Mouse (Mus musculus): ENCODE data around the gene Epn1.
A peak's percentile ranks its signal among the peaks of the same experiment; 100 is the strongest.
"Not testable (repeated sequence)": the region's sequence is repeated elsewhere in the genome, so short reads cannot be mapped to it uniquely, and the experiment has no call there.

The Epn1 gene

DNA sequence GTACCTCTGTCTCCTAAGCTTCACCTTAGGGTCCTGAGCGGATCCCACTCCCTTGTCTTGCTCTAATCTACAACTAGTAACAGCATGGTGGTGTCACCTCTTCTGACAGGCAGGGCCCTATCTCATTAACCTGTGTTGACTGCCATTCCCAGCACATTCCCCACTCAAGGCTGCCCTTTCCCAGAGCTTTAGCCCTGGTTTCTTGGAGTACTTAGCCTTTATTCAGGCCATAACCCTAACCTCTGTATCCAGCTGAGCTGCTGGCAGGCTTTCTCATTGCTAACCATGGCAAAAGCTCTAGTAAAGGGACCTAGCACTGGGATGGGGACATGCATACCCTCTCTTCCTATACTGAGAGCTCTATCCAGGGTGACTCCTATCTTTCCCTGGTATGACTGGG lies 21.4 kb upstream of the Epn1 start:
- DNase-seq (ENCODE audit: low read depth, low spot score), result no peak

DNA sequence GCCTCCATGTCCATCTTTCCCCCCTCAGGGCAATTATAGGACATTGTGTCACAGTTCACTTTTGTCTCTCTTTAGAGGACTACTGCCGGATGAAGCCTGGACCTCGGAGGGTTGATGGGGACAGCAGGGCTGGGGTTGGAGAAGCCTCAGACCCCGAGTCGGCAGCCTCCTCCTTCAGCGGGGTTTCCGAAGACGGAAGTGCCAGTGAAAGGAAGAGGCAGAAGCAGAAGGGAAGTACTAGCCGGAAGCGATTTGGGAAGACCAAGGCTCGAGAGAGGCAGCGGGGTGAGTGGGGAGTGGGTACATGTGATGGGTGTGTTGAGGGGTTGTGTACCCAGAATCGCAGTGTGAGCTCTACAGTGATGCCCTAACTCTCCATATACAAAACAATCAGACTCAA lies 20.6 kb upstream of the Epn1 start:
- DNase-seq (ENCODE audit: low read depth, low spot score), result no peak

DNA sequence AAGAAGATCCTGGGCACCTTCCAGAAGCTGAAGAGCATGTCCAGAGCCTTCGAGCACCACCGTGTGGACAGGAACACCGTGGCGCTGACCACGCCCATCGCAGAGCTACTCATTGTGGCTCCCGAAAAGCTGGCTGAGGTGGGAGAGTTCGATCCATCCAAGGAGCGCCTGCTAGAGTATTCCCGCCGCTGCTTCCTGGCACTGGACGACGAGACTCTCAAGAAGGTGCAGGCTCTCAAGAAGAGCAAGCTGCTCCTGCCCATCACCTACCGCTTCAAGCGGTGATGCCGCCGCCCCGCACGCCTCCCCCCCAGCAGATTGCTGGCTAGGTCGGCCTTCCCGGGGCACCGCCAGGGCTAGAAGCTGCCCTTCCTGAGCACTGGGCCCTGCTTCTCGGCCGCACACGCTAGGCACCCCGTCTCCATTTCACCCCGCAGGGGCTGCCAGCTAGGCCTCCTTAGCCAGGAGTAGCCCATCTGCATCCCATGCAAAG lies 19.8 kb upstream of the Epn1 start:
- peak; percentile 94 for DNase-seq (ENCODE audit: low read depth, low spot score)

DNA sequence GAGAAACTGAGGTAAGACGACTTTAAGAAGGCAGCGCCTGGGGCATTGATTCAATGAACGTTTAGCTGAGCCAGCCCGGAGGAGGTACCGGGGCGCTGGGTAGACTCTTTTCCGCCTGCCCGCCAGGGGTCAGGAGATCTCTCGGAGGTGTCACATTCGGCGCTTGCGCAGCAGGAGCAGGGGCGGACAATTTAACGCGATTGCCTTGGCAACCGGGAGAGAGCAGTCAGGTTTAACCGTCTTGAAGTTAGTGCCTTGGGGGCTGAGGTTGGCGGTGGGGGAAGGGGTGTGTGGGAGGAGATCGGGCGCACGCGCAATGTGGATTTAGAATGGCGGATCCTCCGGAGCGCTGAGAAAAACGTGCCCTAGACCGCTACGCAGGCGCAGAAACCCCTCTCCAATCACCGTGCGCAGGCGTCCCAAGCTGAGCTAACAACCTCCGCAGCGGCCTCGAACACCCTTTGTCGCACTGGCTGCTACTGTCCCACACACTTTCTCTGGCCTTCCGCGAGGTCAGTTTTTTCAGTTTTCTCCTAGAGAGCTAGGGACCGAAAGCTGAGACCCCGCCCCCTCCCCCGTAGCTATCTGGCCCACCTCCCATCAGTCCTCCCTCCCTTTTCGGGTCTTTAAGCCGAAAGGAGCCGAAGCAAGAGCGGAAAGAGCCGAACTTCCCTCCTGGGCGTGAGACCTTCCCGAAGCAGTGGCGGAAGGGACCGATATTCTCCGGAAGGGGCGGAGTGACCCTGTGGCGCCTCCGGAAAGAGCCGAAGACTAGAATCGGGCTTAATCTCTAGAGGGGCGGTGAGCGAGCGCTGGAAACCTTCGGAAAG lies 18.9 kb upstream of the Epn1 start:
- DNase-seq (ENCODE audit: low read depth, low spot score), result peak; percentile 98

DNA sequence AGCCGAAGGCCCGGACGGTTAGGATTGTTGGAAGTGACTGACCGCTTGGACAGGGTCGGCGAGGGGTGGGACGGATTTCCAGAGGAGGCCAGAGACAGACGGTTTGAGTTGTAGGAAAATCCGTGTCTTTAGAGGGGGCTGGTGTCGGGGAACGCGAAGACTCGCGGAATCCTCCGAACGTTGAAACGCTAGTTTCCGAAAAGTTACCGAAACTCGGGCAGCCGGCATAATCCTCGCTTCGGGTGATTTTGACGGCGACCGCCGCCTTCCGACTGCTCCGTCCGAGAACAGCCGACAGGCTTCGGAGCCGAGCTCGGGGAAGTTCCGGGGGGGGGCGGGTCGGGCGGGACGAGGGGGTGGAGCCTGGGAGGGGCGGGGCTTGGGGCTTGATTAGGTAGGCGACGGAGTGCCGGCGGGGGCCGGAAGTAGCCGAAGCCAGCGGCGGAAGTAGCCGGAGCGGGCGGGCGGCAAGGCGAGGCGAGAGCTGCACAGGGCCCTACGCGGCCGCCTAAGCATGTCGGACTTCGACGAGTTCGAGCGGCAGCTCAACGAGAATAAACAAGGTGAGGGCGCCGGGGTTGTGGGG lies 18.2 kb upstream of the Epn1 start, which contains the start of gene U2af2:
Gene U2af2 (plus strand): TSS at position 370 of the 586 bp plus-strand sequence.
- peak; percentile 80 for DNase-seq (ENCODE audit: low read depth, low spot score)

DNA sequence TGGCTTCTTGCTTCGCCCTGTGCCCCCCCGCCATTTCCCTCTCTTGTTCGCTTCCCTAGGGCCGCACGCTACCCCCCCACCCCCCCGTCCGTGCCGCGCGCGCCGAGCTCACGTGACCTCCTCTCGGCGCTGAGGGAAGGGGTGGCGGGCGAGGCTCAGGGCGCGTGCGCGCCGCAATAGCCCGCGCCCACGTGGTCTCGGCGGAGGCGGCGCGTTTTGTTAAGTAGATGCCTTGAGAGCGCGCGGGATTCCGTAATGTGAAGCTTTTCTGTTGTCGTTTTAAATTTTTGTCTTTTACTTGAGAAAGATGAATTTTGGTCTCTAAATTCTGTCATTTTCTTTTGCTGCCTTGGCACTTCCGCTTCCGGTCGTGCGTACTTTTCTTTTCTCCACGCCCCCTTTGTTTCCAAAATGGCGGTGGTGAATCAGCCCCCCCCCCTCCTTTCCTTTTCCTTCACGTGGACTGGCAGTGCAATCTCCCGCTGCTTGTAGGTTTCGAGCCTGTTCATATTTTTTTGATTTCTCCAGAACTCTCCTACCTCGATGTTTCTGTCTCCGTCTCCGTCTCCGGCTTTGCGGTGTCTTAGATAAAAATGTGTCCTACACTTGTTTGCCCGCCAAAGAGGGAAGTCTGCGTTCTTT lies 17.6 kb upstream of the Epn1 start:
- peak; percentile 86 for DNase-seq (ENCODE audit: low read depth, low spot score)

DNA sequence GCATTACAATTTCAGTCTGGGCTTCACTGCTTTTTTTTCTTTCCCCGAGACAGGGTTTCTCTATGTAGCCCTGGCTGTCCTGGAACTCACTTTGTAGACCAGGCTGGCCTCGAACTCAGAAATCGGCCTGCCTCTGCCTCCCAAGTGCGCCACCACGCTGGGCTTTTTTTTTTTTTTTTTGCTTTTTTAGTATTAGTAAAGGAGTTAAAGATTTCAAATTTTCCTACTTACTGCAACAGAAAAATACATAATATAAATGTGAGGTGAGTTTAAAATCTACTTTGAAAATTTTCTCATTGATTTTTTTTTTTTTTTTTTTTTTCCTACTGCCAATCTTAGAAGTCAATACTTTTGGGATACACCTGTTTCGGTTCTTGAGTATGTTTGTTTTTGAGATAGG lies 15.1 kb upstream of the Epn1 start:
- DNase-seq (ENCODE audit: low read depth, low spot score), result no peak

DNA sequence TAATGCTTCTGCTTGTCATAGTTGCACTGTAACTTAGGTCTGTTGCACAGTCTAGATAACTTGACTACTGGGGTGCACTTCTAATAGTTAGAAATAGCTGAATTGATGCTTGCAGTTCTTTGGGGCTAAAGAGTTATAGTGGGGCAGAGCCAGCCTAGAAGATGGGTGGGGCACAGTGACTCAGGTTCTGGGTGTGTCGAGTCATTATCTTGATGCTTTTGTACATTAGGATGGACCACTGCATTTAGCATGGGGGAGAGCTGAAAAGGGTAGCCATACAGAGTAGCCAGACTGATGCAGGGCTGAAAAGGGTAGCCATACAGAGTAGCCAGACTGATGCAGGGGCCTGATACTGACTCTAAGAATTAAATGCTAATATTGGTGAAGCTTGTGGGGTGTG lies 6.4 kb upstream of the Epn1 start:
- no peak for DNase-seq (ENCODE audit: low read depth, low spot score)

DNA sequence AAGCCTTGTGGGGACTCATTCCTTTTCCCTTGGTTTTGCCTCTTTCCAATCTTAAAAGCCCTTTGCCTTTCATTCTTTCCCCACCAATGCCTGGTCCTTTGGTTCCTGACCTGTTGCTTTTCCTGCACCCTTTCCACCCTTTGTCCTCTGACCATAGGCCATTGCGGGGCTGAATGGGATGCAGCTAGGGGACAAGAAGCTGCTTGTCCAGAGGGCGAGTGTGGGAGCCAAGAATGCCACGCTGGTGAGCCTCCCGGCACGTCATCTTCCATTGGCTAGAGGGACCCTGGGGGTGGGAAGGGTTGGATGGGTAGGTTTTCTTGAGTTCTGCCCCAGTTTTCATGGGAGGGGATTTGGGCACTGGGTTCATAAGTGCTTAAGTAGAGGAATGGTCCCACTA lies 5.1 kb upstream of the Epn1 start:
- no peak for DNase-seq (ENCODE audit: low read depth, low spot score)

DNA sequence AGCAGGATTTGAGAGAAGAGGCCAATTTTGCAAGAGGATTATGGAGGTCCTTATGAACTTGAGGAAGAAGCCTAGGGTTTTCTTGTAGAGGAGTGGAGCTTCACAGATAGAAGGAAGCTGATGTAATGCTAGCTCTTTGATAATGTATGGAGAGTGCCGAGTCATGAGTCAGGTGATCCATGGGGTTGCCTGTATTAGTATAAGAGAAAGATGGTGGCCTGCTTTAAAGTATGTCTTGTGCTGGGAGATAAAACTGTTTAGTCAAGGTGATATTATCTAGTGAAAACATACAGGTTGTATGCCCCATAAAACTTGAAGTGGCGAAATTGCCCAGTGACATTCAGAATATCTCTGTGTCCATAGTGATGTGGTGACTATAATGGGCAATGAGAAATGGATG lies 3.1 kb upstream of the Epn1 start:
- no peak for DNase-seq (ENCODE audit: low read depth, low spot score)

DNA sequence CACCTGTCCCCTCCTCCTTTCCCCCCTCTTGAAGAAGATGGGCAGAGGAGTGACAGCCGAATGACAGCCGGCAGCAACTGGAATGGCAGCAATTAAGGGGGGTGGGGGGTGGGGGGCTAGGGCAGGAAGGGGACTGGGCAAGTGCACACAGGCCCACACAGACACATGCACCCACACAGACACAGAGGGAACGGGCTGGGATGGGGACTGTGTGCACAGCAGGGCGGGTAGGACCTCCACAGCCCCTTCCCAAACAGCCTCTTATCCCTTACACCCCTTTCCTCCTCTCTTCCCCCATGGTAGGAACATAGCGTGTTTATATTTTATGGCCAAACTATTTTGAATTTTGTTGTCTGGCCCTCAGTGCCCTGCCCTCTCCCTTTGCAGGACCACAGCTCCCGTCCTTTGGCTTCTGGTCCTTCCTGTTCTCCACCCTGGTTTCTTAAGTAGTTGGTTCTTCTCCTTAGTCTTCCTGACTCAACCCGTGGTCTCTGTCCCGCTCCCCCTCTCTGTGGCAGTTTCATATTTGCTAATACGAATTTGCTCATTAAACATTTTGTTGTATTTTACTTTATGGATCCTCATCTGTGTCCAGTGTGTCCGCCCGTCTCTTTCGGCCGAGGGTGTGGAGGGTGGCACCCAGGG lies 548 bp upstream of the Epn1 start:
- DNase-seq (ENCODE audit: low read depth, low spot score), result not testable (repeated sequence)

DNA sequence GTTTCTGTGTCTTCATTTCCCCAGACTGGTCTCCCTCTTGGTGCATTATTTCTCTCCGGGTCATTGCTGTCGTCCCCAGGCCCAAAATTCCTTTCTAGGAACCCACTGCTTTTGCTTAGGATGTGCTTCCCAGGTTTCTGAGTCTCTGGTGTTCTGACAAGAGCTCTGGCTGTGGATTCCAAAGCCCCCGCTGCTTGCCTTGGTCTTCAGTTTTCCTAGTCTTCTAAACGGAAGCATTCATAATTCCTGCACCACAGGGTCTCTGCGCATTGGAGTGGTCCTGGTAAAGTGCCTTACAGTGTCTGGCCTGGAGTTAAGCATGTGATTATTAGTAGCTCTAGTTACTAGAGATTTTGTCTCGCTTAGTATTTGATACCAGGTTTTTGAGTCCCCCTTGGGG lies 780 bp downstream of the Epn1 start:
- peak; percentile 28 for DNase-seq (ENCODE audit: low read depth, low spot score)

DNA sequence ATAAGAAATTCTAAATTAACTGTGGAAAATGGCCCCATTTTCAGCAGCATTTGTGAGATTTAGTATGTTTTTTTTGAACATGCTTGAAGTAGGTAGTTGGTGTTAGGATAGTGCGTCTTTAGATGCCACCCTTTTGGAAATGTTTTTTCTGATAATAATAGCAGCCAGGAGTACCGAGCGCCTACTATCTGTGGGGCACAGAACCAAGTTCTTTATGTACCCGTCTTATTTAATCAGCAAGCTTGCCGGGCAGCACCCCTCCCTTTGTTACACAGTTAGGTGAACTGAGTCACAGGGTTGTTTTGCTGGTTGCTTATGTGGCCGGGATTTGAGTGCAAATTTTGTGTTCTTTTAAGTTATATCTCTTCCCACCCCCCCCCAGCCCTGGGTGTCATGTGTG lies 1.2 kb downstream of the Epn1 start:
- DNase-seq (ENCODE audit: low read depth, low spot score), result peak; percentile 44

DNA sequence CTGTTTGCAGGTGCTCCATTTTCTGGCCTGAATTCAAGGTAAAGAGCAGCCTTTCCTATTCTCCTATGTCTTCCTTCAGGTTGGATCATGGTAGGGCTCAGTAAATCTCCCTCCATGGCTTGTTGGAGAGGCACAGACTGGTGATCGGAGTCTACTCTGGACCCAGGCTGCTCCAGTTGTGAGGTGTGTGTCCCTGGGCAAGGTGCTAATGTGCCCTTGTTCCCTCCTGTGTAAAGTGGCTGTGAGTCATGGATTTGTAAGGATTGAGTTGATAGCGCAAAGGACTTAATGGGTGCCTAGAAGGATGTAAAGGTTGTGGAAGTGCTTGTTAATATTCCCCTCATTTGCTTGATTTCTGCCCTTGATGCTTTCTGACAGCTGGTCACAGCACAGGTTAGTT lies 1.9 kb downstream of the Epn1 start:
- no peak for DNase-seq (ENCODE audit: low read depth, low spot score)

DNA sequence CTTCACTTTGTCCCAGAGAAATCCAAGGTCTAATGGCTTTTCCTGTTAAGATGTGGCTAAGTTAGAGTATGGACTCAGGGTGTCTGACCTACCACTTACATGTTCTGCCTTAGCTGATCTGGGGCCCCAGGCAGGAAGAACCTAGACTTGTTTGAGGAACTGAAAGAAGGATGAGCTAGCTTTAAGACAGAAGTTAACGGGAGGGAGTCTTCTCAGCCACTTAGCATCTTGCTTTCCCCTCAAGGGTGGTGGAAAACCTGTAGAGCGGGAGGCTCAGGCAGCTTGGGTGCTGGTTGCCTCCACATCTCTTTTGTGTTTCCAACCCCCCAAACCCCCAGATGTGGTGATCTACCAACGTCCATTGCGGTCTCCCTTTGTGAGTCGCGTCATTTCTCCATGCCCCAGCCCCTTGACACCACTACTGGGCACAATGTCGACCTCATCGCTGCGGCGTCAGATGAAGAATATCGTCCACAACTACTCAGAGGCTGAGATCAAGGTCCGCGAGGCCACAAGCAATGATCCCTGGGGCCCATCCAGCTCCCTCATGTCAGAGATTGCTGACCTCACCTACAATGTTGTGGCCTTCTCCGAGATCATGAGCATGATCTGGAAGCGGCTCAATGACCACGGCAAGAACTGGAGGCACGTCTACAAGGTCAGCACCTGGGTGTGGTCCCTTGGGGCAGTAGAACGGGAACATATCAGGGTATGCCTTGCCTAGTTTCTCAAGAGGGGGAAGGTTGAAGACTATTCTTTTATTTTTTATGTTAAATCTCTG lies 3.5 kb downstream of the Epn1 start:
- DNase-seq (ENCODE audit: low read depth, low spot score), result no peak

DNA sequence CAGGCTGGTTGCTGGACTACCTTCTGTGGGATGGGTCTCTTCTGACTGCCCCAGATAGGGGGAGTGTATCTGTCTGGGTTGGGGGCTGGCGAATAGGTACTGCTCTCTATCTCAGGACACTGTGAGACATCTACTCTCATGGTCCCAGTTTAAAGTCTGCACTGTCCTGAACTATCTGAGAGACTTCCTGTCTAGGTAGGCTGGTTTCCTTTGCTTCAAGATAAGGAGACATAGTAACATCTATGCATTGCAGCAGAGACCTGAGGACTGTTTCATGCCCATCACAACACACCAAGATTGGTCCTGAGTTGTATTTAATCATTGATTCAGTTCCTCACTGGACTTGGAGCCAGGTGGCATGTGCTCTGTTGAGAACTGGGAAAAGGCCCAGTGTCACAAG lies 5.5 kb downstream of the Epn1 start:
- no peak for DNase-seq (ENCODE audit: low read depth, low spot score)

DNA sequence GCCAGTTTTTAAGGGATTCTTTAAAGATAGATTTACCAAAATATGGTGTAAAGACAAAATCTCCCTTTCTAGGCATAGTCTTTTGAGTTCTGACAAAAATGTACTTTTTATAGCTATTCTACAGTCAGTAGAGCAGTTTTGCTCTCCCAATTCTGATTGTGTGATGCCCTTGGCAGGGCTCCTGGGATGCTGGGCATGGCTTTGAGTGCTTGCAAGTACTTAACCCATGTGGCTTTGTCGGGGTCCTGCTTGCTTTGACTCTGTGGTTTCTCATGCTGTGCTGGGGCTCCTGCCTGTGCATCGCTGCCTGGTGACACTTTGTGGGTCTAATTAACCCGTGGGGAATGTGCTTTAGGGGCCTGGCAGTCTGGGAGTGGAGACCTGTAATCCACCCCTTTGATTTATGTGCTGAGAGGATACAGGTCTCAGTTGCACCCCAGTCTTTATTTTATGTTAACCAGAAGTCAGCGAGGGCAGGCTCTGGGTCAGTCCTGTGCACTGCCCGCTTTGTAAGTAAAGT lies 6.9 kb downstream of the Epn1 start:
- DNase-seq (ENCODE audit: low read depth, low spot score), result no peak

DNA sequence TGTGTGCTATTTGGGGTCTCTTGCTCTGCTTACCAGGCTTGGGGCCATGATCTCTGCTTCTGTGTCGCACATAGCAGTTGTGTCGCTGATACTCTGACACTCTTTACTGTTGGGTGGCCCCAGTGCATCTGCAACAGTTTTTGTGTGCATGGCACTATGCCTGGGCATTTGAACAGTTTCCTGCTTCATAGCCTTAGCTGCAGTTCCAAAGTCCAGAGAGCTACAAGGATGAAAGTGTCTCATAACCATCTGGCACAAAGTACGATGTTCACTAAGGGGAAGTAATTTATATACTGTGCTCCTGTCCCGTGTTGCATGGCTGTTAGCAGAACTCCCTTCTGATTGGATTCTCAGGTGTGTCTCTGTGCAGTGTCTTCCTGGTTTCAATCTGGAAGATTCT lies 7.9 kb downstream of the Epn1 start:
- no peak for DNase-seq (ENCODE audit: low read depth, low spot score)

DNA sequence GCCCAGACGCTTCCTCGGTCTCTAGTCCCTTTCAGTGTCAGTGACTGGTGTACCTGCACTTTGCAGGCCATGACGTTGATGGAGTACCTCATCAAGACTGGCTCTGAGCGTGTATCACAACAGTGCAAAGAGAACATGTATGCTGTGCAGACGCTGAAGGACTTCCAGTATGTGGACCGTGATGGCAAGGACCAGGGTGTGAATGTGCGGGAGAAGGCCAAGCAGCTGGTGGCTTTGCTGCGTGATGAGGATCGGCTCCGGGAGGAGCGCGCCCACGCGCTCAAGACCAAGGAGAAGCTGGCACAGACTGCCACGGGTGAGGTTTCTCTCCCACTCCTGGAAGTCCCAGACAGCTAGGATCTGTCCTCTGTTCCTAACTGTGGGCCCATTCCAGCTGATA lies 9.8 kb downstream of the Epn1 start:
- DNase-seq (ENCODE audit: low read depth, low spot score), result no peak

DNA sequence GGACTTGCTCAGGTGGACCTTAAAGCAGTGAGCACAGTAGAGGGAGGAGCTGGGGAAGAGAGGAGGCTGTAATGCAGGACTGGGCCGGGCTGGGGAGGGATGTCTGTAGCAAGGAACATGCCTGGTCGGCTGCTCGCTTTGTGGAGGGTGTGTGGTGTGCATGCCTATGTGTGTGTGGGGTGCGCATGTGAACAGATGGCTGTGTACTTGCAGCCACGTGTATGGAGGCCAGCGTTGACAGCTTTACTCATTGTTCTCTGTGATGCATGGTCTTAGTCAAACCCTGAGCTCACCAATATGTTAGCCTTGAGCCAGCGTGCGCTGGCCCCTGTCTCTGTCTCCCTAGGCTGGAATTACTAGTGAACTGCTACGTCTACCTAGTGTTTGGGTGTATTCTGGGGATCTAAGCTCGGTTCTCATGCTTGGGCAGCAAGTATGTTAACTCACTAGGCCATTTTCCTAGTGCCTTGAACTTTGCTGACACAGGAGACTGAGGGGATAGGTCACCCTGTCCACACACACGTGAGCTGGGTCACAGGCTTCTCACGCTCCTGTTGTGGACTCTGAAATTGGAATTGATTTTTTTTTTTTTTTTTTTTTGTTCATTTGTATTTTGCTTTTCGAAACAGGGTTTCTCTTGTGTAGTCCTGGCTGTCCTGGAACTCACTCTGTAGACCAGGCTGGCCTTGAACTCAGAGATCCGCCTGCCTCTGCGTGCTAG lies 11.1 kb downstream of the Epn1 start:
- no peak for DNase-seq (ENCODE audit: low read depth, low spot score)

DNA sequence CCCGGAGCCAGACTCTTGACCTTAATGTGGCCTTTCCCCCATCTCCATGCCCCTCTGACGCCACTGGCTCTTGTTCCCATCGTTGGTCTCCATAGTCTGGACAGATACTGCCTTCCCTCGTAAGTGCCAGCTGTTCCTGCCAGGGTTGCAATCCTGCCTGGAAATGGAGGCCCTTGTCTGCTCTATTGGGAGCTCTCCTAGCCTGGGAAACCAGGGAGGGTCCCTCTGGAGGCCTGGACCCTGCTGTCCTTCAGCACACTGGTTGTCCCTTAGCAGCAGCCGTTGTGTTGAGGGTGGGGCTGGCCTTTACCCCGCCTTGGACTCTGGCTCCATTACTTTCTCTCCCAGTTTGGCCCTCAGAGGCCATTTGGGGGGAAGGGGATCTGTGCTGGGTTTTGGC lies 12.3 kb downstream of the Epn1 start:
- DNase-seq (ENCODE audit: low read depth, low spot score), result no peak

Data from 3T3-L1 (cell line).